Mouse (Mus musculus): Measurements from ENCODE around the gene Scn10a.

DNA sequence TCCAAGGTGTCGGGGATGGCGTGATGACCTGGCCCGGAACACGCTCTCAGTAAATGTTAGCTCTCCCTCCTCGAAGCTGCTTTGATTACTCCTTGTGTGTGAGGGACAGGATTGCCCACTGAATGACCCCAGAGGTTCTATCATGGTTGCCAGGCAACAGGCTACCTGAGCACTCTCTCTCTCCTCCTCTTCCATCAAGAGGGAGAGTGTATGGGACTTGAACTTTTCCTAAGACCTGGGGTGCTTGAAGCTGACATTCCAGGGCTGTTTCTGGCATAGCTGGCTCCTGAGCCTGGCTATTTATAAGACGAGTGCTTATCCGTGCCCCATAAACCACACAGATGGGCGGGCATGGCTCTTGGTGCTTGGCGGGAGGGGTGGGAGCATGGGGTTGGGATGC, 30.0 kb upstream of the Scn10a start:
- no peak for TF ChIP-seq CTCF (IDR thresholded peaks at IDR 0.05; ENCODE audit: extremely low read depth, insufficient read depth, low read length)
- TF ChIP-seq POLR2A (IDR thresholded peaks at IDR 0.05; ENCODE audit: extremely low read depth, insufficient read depth, low read length), result no peak
